Mouse (Mus musculus) embryo, embryonic 9.5 days (tissue): ENCODE data around the gene Renbp.
A peak's percentile ranks its signal among the peaks of the same experiment; 100 is the strongest.

ENCODE experiments used
- DNase-seq: peaks from one replicate; pipeline ENCODE4 v3.0.0-alpha.2; 2017; ENCODE audit errors: extremely low spot score

Gene Renbp

GRCm38 (mm10) chrX:73921285-73921822 lies 9.3 kb downstream of the Renbp start:
- DNase-seq: no peak

GRCm38 (mm10) chrX:73918631-73919030 lies 12.0 kb downstream of the Renbp start:
- no peak for DNase-seq

- no peak for DNase-seq
These were observed 13.7 kb downstream of the Renbp start for GRCm38 (mm10) chrX:73916945-73917344.

- peak; percentile 82 for DNase-seq
These were observed 15.6 kb downstream of the Renbp start for GRCm38 (mm10) chrX:73914827-73915703.

GRCm38 (mm10) chrX:73911588-73911987 lies 19.1 kb downstream of the Renbp start:
- no peak for DNase-seq

- peak; percentile 6 for DNase-seq
These were observed 19.5 kb downstream of the Renbp start for GRCm38 (mm10) chrX:73911156-73911555.

GRCm38 (mm10) chrX:73910451-73910850 lies 20.2 kb downstream of the Renbp start:
- no peak for DNase-seq

- DNase-seq: no peak
These were observed 20.6 kb downstream of the Renbp start for GRCm38 (mm10) chrX:73910049-73910448.

- DNase-seq: no peak
These were observed 32.7 kb downstream of the Renbp start for GRCm38 (mm10) chrX:73897959-73898358.

GRCm38 (mm10) chrX:73895719-73896118 lies 34.9 kb downstream of the Renbp start, which contains the start of gene L1cam:
L1cam (minus strand) TSS chrX:73896105.
- peak; percentile 28 for DNase-seq

GRCm38 (mm10) chrX:73892833-73893232 lies 37.8 kb downstream of the Renbp start:
- DNase-seq: no peak

GRCm38 (mm10) chrX:73891551-73892152 lies 39.0 kb downstream of the Renbp start, which contains the start of gene Avpr2:
Avpr2 (plus strand) TSS chrX:73892102.
- no peak for DNase-seq

GRCm38 (mm10) chrX:73881463-73881862 lies 49.2 kb downstream of the Renbp start:
- peak; percentile 20 for DNase-seq

GRCm38 (mm10) chrX:73881036-73881427 lies 49.6 kb downstream of the Renbp start:
- DNase-seq: peak; percentile 7

GRCm38 (mm10) chrX:73880194-73881035 lies 50.2 kb downstream of the Renbp start:
- peak; percentile 13 for DNase-seq

- no peak for DNase-seq
These were observed 53.6 kb downstream of the Renbp start for GRCm38 (mm10) chrX:73877014-73877413.

- DNase-seq: no peak
These were observed 54.8 kb downstream of the Renbp start for GRCm38 (mm10) chrX:73875881-73876280.
